Mouse (Mus musculus): ENCODE measurements around the gene Gm10715. TPM values are rescaled to one million over a fixed set of nuclear protein-coding genes. Genes with fewer than 3 reads are reported as not detected.
"Not testable (repeated sequence)": the region's sequence is repeated elsewhere in the genome, so short reads cannot be mapped to it uniquely, and the experiment has no call there.

The Gm10715 gene
- 1.1 TPM in 1 of 2 replicates, not detected in the other for total RNA-seq (2014; fragmentation: Nextera tagmentation)
- not detected in 2 replicates for total RNA-seq (2017)

DNA sequence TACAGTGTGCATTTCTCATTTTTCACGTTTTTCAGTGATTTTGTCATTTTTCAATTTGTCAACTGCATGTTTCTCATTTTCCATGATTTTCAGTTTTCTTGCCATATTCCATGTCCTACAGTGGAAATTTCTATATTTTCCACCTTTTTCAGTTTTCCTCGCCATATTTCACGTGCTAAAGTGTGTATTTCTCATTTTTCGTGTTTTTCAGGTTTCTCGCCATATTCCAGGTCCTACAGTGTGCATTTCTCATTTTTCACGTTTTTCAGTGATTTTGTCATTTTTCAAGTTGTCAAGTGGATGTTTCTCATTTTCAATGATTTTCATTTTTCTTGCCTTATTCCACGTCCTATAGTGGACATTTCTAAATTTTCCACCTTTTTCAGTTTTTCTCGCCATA lies at the start of gene Gm10715:
TSS of gene Gm10715 (plus strand) at position 301 of the 400 bp plus-strand sequence.
- not testable (repeated sequence) for ATAC-seq (replicated peaks; ENCODE audit: poor library complexity, severe bottlenecking)

DNA sequence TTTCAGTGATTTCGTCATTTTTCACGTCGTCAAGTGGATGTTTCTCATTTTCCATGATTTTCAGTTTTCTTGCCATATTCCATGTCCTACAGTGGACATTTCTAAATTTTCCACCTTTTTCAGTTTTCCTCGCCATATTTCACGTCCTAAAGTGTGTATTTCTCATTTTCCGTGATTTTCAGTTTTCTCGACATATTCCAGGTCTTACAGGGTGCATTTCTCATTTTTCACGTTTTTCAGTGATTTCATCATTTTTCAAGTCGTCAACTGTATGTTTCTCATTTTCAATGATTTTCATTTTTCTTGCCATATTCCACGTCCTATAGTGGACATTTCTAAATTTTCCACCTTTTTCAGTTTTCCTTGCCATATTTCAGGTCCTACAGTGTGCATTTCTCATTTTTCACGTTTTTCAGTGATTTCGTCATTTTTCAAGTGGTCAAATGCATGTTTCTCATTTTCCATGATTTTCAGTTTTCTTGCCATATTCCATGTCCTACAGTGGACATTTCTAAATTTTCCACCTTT lies 36.2 kb upstream of the Gm10715 start, which contains the start of gene Gm10722:
TSS of gene Gm10722 (plus strand) at position 478 of the 528 bp plus-strand sequence.
- ATAC-seq (replicated peaks; ENCODE audit: poor library complexity, severe bottlenecking), result not testable (repeated sequence)

DNA sequence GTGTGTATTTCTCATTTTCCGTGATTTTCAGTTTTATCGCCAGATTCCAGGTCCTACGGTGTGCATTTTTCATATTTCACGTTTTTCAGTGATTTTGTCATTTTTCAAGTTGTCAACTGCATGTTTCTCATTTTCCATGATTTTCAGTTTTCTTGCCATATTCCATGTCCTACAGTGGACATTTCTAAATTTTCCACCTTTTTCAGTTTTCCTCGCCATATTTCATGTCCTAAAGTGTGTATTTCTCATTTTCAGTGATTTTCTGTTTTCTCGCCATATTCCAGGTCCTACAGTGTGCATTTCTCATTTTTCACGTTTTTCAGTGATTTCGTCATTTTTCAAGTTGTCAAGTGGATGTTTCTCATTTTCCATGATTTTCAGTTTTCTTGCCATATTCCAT lies 35.7 kb upstream of the Gm10715 start:
- ATAC-seq (replicated peaks; ENCODE audit: poor library complexity, severe bottlenecking), result not testable (repeated sequence)

DNA sequence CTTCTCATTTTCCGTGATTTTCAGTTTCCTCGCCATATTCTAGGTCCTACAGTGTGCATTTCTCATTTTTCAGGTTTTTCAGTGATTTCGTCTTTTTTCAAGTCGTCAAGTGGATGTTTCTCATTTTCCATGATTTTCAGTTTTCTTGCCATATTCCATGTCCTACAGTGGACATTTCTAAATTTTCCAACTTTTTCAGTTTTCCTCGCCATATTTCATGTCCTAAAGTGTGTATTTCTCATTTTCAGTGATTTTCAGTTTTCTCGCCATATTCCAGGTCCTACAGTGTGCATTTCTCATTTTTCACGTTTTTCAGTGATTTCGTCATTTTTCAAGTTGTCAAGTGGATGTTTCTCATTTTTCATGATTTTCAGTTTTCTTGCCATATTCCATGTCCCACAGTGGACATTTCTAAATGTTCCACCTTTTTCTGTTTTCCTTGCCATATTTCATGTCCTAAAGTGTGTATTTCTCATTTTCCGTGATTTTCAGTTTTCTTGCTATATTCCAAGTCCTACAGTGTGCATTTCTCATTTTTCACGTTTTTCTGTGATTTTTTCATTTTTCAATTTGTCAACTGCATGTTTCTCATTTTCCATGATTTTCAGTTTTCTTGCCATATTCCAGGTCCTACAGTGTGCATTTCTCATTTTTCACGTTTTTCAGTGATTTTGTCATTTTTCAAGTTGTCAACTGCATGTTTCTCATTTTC lies 34.6 kb upstream of the Gm10715 start:
- peak; percentile 41; the same call in 1 of the 2 replicates for ATAC-seq (replicated peaks; ENCODE audit: poor library complexity, severe bottlenecking)

DNA sequence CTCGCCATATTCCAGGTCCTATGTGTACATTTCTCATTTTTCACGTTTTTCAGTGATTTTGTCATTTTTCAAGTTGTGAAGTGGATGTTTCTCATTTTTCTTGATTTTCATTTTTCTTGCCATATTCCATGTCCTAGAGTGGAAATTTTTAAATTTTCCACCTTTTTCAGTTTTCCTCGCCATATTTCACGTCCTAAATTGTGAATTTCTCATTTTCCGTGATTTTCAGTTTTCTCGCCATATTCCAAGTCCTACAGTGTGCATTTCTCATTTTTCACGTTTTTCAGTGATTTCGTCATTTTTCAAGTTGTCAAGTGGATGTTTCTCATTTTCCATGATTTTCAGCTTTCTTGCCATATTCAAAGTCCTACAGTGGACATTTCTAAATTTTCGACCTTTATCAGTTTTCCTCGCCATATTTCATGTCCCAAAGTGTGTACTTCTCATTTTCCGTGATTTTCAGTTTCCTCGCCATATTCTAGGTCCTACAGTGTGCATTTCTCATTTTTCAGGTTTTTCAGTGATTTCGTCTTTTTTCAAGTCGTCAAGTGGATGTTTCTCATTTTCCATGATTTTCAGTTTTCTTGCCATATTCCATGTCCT lies 33.8 kb upstream of the Gm10715 start, which contains the start of gene Gm11168:
TSS of gene Gm11168 (plus strand) at position 553 of the 603 bp plus-strand sequence.
- not testable (repeated sequence) for ATAC-seq (replicated peaks; ENCODE audit: poor library complexity, severe bottlenecking)

DNA sequence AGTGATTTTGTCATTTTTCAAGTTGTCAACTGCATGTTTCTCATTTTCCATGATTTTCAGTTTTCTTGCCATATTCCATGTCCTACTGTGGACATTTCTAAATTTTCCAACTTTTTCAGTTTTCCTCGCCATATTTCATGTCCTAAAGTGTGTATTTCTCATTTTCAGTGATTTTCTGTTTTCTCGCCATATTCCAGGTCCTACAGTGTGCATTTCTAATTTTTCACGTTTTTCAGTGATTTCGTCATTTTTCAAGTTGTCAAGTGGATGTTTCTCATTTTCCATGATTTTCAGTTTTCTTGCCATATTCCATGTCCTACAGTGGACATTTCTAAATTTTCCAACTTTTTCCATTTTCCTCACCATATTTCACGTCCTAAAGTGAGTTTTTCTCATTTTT lies 30.5 kb upstream of the Gm10715 start:
- peak; percentile 41 for ATAC-seq (replicated peaks; ENCODE audit: poor library complexity, severe bottlenecking)

DNA sequence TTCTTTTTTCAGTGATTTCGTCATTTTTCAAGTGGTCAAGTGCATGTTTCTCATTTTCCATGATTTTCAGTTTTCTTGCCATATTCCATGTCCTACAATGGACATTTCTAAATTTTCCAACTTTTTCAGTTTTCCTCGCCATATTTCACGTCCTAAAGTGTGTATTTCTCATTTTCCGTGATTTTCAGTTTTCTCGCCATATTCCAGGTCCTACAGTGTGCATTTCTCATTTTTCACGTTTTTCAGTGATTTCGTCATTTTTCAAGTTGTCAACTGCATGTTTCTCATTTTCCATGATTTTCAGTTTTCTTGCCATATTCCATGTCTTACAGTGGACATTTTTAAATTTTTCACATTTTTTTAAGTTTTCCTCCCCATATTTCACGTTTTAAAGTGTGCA lies 30.0 kb upstream of the Gm10715 start:
- not testable (repeated sequence) for ATAC-seq (replicated peaks; ENCODE audit: poor library complexity, severe bottlenecking)

DNA sequence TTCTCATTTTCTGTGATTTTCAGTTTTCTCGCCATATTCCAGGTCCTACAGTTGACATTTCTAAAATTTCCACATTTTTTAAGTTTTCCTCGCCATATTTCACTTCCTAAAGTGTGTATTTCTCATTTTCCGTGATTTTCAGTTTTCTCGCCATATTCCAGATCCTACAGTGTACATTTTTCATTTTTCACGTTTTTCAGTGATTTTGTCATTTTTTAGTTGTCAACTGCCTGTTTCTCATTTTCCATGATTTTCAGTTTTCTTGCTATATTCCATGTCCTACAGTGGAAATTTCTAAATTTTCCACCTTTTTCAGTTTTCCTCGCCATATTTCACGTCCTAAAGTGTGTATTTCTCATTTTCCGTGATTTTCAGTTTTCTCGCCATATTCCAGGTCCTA lies 29.4 kb upstream of the Gm10715 start:
- ATAC-seq (replicated peaks; ENCODE audit: poor library complexity, severe bottlenecking), result 0 out of 2 replicates have a peak, but pooled peaks have one; percentile 16

DNA sequence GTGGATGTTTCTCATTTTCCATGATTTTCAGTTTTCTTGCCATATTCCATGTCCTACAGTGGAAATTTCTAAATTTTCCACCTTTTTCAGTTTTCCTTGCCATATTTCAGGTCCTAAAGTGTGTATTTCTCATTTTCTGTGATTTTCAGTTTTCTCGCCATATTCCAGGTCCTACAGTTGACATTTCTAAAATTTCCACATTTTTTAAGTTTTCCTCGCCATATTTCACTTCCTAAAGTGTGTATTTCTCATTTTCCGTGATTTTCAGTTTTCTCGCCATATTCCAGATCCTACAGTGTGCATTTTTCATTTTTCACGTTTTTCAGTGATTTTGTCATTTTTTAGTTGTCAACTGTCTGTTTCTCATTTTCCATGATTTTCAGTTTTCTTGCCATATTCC lies 27.3 kb upstream of the Gm10715 start:
- ATAC-seq (replicated peaks; ENCODE audit: poor library complexity, severe bottlenecking), result peak; percentile 21

DNA sequence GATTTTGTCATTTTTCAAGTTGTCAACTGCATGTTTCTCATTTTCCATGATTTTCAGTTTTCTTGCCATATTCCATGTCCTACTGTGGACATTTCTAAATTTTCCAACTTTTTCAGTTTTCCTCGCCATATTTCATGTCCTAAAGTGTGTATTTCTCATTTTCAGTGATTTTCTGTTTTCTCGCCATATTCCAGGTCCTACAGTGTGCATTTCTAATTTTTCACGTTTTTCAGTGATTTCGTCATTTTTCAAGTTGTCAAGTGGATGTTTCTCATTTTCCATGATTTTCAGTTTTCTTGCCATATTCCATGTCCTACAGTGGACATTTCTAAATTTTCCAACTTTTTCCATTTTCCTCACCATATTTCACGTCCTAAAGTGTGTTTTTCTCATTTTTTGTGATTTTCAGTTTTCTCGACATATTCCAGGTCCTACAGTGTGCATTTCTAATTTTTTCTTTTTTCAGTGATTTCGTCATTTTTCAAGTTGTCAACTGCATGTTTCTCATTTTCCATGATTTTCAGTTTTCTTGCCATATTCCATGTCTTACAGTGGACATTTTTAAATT lies 24.5 kb upstream of the Gm10715 start:
- peak; percentile 43 for ATAC-seq (replicated peaks; ENCODE audit: poor library complexity, severe bottlenecking)

DNA sequence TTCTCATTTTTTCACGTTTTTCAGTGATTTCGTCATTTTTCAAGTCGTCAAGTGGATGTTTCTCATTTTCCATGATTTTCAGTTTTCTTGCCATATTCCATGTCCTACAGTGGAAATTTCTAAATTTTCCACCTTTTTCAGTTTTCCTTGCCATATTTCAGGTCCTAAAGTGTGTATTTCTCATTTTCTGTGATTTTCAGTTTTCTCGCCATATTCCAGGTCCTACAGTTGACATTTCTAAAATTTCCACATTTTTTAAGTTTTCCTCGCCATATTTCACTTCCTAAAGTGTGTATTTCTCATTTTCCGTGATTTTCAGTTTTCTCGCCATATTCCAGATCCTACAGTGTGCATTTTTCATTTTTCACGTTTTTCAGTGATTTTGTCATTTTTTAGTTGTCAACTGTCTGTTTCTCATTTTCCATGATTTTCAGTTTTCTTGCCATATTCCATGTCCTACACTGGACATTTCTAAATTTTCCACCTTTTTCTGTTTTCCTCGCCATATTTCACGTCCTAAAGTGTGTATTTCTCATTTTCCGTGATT lies 23.9 kb upstream of the Gm10715 start, which contains the start of gene Gm10721:
TSS of gene Gm10721 (plus strand) at position 408 of the 547 bp plus-strand sequence.
- peak; percentile 34 for ATAC-seq (replicated peaks; ENCODE audit: poor library complexity, severe bottlenecking)

DNA sequence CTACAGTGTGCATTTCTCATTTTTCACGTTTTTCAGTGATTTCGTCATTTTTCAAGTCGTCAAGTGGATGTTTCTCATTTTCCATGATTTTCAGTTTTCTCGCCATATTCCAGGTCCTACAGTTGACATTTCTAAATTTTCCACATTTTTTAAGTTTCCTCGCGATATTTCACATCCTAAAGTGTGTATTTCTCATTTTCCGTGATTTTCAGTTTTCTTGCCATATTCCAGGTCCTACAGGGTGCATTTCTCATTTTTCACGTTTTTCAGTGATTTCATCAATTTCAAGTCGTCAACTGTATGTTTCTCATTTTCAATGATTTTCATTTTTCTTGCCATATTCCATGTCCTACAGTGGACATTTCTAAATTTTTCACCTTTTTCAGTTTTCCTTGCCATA lies 21.3 kb upstream of the Gm10715 start, which contains the start of gene Gm10720:
TSS of gene Gm10720 (plus strand) at position 301 of the 400 bp plus-strand sequence.
- not testable (repeated sequence) for ATAC-seq (replicated peaks; ENCODE audit: poor library complexity, severe bottlenecking)

DNA sequence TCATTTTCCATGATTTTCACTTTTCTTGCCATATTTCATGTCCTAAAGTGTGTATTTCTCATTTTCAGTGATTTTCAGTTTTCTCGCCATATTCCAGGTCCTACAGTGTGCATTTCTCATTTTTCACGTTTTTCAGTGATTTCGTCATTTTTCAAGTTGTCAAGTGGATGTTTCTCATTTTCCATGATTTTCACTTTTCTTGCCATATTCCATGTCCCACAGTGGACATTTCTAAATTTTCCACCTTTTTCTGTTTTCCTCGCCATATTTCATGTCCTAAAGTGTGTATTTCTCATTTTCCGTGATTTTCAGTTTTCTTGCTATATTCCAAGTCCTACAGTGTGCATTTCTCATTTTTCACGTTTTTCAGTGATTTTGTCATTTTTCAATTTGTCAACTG lies 20.8 kb upstream of the Gm10715 start:
- ATAC-seq (replicated peaks; ENCODE audit: poor library complexity, severe bottlenecking), result not testable (repeated sequence)

DNA sequence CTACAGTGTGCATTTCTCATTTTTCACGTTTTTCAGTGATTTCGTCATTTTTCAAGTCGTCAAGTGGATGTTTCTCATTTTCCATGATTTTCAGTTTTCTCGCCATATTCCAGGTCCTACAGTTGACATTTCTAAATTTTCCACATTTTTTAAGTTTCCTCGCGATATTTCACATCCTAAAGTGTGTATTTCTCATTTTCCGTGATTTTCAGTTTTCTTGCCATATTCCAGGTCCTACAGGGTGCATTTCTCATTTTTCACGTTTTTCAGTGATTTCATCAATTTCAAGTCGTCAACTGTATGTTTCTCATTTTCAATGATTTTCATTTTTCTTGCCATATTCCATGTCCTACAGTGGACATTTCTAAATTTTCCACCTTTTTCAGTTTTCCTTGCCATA lies 19.6 kb upstream of the Gm10715 start, which contains the start of gene Gm10719:
TSS of gene Gm10719 (plus strand) at position 301 of the 400 bp plus-strand sequence.
- not testable (repeated sequence) for ATAC-seq (replicated peaks; ENCODE audit: poor library complexity, severe bottlenecking)

DNA sequence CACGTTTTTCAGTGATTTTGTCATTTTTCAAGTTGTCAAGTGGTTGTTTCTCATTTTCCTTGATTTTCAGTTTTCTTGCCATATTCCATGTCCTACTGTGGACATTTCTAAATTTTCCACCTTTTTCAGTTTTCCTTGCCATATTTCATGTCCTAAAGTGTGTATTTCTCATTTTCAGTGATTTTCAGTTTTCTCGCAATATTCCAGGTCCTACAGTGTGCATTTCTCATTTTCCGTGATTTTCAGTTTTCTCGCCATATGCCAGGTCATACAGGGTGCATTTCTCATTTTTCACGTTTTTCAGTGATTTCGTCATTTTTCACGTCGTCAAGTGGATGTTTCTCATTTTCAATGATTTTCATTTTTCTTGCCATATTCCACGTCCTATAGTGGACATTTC lies 17.7 kb upstream of the Gm10715 start:
- not testable (repeated sequence) for ATAC-seq (replicated peaks; ENCODE audit: poor library complexity, severe bottlenecking)

DNA sequence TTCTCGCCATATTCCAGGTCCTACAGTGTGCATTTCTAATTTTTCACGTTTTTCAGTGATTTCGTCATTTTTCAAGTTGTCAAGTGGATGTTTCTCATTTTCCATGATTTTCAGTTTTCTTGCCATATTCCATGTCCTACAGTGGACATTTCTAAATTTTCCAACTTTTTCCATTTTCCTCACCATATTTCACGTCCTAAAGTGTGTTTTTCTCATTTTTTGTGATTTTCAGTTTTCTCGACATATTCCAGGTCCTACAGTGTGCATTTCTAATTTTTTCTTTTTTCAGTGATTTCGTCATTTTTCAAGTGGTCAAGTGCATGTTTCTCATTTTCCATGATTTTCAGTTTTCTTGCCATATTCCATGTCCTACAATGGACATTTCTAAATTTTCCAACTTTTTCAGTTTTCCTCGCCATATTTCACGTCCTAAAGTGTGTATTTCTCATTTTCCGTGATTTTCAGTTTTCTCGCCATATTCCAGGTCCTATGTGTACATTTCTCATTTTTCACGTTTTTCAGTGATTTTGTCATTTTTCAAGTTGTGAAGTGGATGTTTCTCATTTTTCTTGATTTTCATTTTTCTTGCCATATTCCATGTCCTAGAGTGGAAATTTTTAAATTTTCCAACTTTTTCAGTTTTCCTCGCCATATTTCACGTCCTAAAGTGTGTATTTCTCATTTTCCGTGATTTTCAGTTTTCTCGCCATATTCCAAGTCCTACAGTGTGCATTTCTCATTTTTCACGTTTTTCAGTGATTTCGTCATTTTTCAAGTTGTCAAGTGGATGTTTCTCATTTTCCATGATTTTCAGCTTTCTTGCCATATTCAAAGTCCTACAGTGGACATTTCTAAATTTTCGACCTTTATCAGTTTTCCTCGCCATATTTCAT lies 16.6 kb upstream of the Gm10715 start:
- ATAC-seq (replicated peaks; ENCODE audit: poor library complexity, severe bottlenecking), result peak; percentile 47

DNA sequence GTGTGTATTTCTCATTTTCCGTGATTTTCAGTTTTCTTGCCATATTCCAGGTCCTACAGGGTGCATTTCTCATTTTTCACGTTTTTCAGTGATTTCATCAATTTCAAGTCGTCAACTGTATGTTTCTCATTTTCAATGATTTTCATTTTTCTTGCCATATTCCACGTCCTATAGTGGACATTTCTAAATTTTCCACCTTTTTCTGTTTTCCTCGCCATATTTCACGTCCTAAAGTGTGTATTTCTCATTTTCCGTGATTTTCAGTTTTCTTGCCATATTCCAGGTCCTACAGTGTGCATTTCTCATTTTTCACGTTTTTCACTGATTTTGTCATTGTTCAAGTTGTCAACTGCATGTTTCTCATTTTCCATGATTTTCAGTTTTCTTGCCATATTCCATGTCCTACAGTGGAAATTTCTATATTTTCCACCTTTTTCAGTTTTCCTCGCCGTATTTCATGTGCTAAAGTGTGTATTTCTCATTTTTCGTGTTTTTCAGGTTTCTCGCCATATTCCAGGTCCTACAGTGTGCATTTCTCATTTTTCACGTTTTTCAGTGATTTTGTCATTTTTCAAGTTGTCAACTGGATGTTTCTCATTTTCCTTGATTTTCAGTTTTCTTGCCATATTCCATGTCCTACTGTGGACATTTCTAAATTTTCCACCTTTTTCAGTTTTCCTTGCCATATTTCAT lies 14.2 kb upstream of the Gm10715 start:
- ATAC-seq (replicated peaks; ENCODE audit: poor library complexity, severe bottlenecking), result not testable (repeated sequence)

DNA sequence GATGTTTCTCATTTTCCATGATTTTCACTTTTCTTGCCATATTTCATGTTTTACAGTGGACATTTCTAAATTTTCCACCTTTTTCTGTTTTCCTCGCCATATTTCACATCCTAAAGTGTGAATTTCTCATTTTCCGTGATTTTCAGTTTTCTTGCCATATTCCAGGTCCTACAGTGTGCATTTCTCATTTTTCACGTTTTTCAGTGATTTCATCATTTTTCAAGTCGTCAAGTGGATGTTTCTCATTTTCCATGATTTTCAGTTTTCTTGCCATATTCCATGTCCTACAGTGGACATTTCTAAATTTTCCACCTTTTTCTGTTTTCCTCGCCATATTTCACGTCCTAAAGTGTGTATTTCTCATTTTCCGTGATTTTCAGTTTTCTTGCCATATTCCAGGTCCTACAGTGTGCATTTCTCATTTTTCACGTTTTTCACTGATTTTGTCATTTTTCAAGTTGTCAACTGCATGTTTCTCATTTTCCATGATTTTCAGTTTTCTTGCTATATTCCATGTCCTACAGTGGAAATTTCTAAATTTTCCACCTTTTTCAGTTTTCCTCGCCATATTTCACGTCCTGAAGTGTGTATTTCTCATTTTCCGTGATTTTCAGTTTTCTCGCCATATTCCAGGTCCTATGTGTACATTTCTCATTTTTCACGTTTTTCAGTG lies 13.2 kb upstream of the Gm10715 start, which contains the start of gene Gm10718:
TSS of gene Gm10718 (plus strand) at position 236 of the 673 bp plus-strand sequence.
- ATAC-seq (replicated peaks; ENCODE audit: poor library complexity, severe bottlenecking), result not testable (repeated sequence)
